Mouse (Mus musculus): Measurements from ENCODE around the gene Mertk. TPM values are rescaled to one million over a fixed set of nuclear protein-coding genes. Genes with fewer than 3 reads are reported as not detected.

Gene Mertk
- polyA plus RNA-seq, 1 experiment from 2014 or later = 5.1 TPM

- under 1% methylated on average over 24 of the region's 24 CpGs for WGBS
These were observed 587 bp downstream of the Mertk start for GRCm38 (mm10) chr2:128699201-128699885.

GRCm38 (mm10) chr2:128704474-128704873 is 5.7 kb downstream of the Mertk start:
- H3K27me3 ChIP-seq (ENCODE audit: poor library complexity, severe bottlenecking) = peaks cover 4% of the 10 kb centered on the region; the same call in 1 of the 2 replicates
- peaks cover 4% of the 10 kb centered on the region; the same call in 1 of the 2 replicates for H3K36me3 ChIP-seq (replicated peaks)
- H3K4me1 ChIP-seq = peaks cover 11% of the 10 kb centered on the region
- no peak overlapping the region for H3K4me3 ChIP-seq
- H3K9me3 ChIP-seq = no peaks in the 10 kb centered on the region
- DNase-seq (ENCODE audit: extremely low spot score, low spot score) = no peak
- 94% methylated on average over 3 of the region's 3 CpGs for WGBS
- no peak overlapping the region for H3K27ac ChIP-seq

More at GRCm38 (mm10) chr2:128699201-128699885, 587 bp downstream of the Mertk start:
- H3K36me3 ChIP-seq (replicated peaks) = peaks cover 4% of the 10 kb centered on the region; the same call in 1 of the 2 replicates
- no peaks in the 10 kb centered on the region for H3K9me3 ChIP-seq
- H3K27me3 ChIP-seq (ENCODE audit: poor library complexity, severe bottlenecking) = peaks cover 4% of the 10 kb centered on the region; the same call in 1 of the 2 replicates
- DNase-seq (ENCODE audit: extremely low spot score, low spot score) = peak; percentile 64
- H3K27ac ChIP-seq = peak overlapping the region; percentile 89
- H3K4me1 ChIP-seq = peaks cover 24% of the 10 kb centered on the region
- peak overlapping the region; percentile 78 for H3K4me3 ChIP-seq

GRCm38 (mm10) chr2:128709264-128709663 is 10.5 kb downstream of the Mertk start:
- 33% methylated on average over 6 of the region's 6 CpGs for WGBS
- Histone ChIP-seq H3K36me3 (replicated peaks) (no peaks in the 10 kb centered on the region), H3K9me3 (no peaks in the 10 kb centered on the region), H3K4me1 (peaks cover 32% of the 10 kb centered on the region), H3K4me3 (no peak overlapping the region), H3K27me3 (ENCODE audit: poor library complexity, severe bottlenecking) (no peaks in the 10 kb centered on the region), H3K27ac (no peak overlapping the region)
- DNase-seq (ENCODE audit: extremely low spot score, low spot score) = no peak

- Histone ChIP-seq H3K4me3 (no peak overlapping the region), H3K27me3 (ENCODE audit: poor library complexity, severe bottlenecking) (no peaks in the 10 kb centered on the region), H3K4me1 (peaks cover 45% of the 10 kb centered on the region), H3K27ac (no peak overlapping the region), H3K36me3 (replicated peaks) (no peaks in the 10 kb centered on the region), H3K9me3 (no peaks in the 10 kb centered on the region)
- DNase-seq (ENCODE audit: extremely low spot score, low spot score) = no peak
- WGBS = 82% methylated on average over 6 of the region's 6 CpGs
These were observed 11.9 kb downstream of the Mertk start for GRCm38 (mm10) chr2:128710609-128711008.

- DNase-seq (ENCODE audit: extremely low spot score, low spot score) = no peak
- peaks cover 46% of the 10 kb centered on the region for H3K4me1 ChIP-seq
- H3K27me3 ChIP-seq (ENCODE audit: poor library complexity, severe bottlenecking) = no peaks in the 10 kb centered on the region
- no peaks in the 10 kb centered on the region for H3K36me3 ChIP-seq (replicated peaks)
- WGBS = 66% methylated on average over 6 of the region's 6 CpGs
- no peak overlapping the region for H3K27ac ChIP-seq
- H3K4me3 ChIP-seq = no peak overlapping the region
- H3K9me3 ChIP-seq = no peaks in the 10 kb centered on the region
These were observed 14.2 kb downstream of the Mertk start for GRCm38 (mm10) chr2:128712940-128713339.

- Histone ChIP-seq H3K4me1 (peaks cover 46% of the 10 kb centered on the region), H3K27me3 (ENCODE audit: poor library complexity, severe bottlenecking) (no peaks in the 10 kb centered on the region), H3K9me3 (no peaks in the 10 kb centered on the region), H3K36me3 (replicated peaks) (no peaks in the 10 kb centered on the region), H3K27ac (peak overlapping the region; percentile 67; the same call in 1 of the 2 replicates), H3K4me3 (no peak overlapping the region)
- WGBS = 53% methylated on average over 5 of the region's 5 CpGs
- DNase-seq (ENCODE audit: extremely low spot score, low spot score) = peak; percentile 50
These were observed 14.8 kb downstream of the Mertk start for GRCm38 (mm10) chr2:128713548-128714003.

GRCm38 (mm10) chr2:128714724-128715241 is 16.0 kb downstream of the Mertk start:
- WGBS = 70% methylated on average over 7 of the region's 7 CpGs
- no peaks in the 10 kb centered on the region for H3K36me3 ChIP-seq (replicated peaks)
- H3K4me3 ChIP-seq = no peak overlapping the region
- H3K4me1 ChIP-seq = peaks cover 35% of the 10 kb centered on the region
- no peak for DNase-seq (ENCODE audit: extremely low spot score, low spot score)
- peak overlapping the region; percentile 54; the same call in 1 of the 2 replicates for H3K27ac ChIP-seq
- H3K27me3 ChIP-seq (ENCODE audit: poor library complexity, severe bottlenecking) = no peaks in the 10 kb centered on the region
- H3K9me3 ChIP-seq = no peaks in the 10 kb centered on the region

GRCm38 (mm10) chr2:128715979-128716378 is 17.2 kb downstream of the Mertk start:
- no peaks in the 10 kb centered on the region for H3K36me3 ChIP-seq (replicated peaks)
- DNase-seq (ENCODE audit: extremely low spot score, low spot score) = no peak
- WGBS = 88% methylated on average over 1 of the region's 1 CpGs
- H3K27me3 ChIP-seq (ENCODE audit: poor library complexity, severe bottlenecking) = no peaks in the 10 kb centered on the region
- no peak overlapping the region for H3K4me3 ChIP-seq
- peaks cover 30% of the 10 kb centered on the region for H3K4me1 ChIP-seq
- peaks cover 2% of the 10 kb centered on the region; the same call in 1 of the 2 replicates for H3K9me3 ChIP-seq
- H3K27ac ChIP-seq = no peak overlapping the region

- no peak for DNase-seq (ENCODE audit: extremely low spot score, low spot score)
- H3K27ac ChIP-seq = no peak overlapping the region
- WGBS = 97% methylated on average over 2 of the region's 2 CpGs
These were observed 20.6 kb downstream of the Mertk start for GRCm38 (mm10) chr2:128719380-128719779.

GRCm38 (mm10) chr2:128722106-128722710 is 23.5 kb downstream of the Mertk start:
- WGBS = 90% methylated on average over 5 of the region's 5 CpGs

More at GRCm38 (mm10) chr2:128719380-128719779, 20.6 kb downstream of the Mertk start:
- Histone ChIP-seq H3K4me1 (peaks cover 13% of the 10 kb centered on the region), H3K9me3 (peaks cover 7% of the 10 kb centered on the region; the same call in 1 of the 2 replicates), H3K27me3 (ENCODE audit: poor library complexity, severe bottlenecking) (no peaks in the 10 kb centered on the region), H3K4me3 (no peak overlapping the region), H3K36me3 (replicated peaks) (no peaks in the 10 kb centered on the region)

GRCm38 (mm10) chr2:128726067-128726466 is 27.3 kb downstream of the Mertk start:
- H3K9me3 ChIP-seq = peaks cover 4% of the 10 kb centered on the region; the same call in 1 of the 2 replicates
- no peak overlapping the region for H3K4me3 ChIP-seq
- DNase-seq (ENCODE audit: extremely low spot score, low spot score) = no peak
- H3K36me3 ChIP-seq (replicated peaks) = no peaks in the 10 kb centered on the region; the same call in 1 of the 2 replicates
- no peaks in the 10 kb centered on the region for H3K4me1 ChIP-seq
- no peak overlapping the region for H3K27ac ChIP-seq
- no peaks in the 10 kb centered on the region for H3K27me3 ChIP-seq (ENCODE audit: poor library complexity, severe bottlenecking)
- 88% methylated on average over 5 of the region's 5 CpGs for WGBS

More at GRCm38 (mm10) chr2:128722106-128722710, 23.5 kb downstream of the Mertk start:
- no peaks in the 10 kb centered on the region for H3K36me3 ChIP-seq (replicated peaks)
- no peaks in the 10 kb centered on the region for H3K27me3 ChIP-seq (ENCODE audit: poor library complexity, severe bottlenecking)
- no peak overlapping the region for H3K4me3 ChIP-seq
- no peak for DNase-seq (ENCODE audit: extremely low spot score, low spot score)
- H3K9me3 ChIP-seq = peaks cover 7% of the 10 kb centered on the region; the same call in 1 of the 2 replicates
- H3K27ac ChIP-seq = no peak overlapping the region
- no peaks in the 10 kb centered on the region for H3K4me1 ChIP-seq

GRCm38 (mm10) chr2:128726626-128727025 is 27.9 kb downstream of the Mertk start:
- Histone ChIP-seq H3K27ac (no peak overlapping the region), H3K36me3 (replicated peaks) (no peaks in the 10 kb centered on the region; the same call in 1 of the 2 replicates), H3K27me3 (ENCODE audit: poor library complexity, severe bottlenecking) (no peaks in the 10 kb centered on the region), H3K4me1 (no peaks in the 10 kb centered on the region), H3K4me3 (no peak overlapping the region), H3K9me3 (no peaks in the 10 kb centered on the region)
- WGBS = 91% methylated on average over 7 of the region's 7 CpGs
- no peak for DNase-seq (ENCODE audit: extremely low spot score, low spot score)
